Mouse (Mus musculus) subcutaneous adipose tissue, adult 2 months (tissue): ENCODE results near the gene Catsper4. TPM values are rescaled to one million over a fixed set of nuclear protein-coding genes. Genes with fewer than 3 reads are reported as not detected.

ENCODE experiments used
- polyA plus RNA-seq: library from polyadenylated mRNA; depleted of rRNA; stranded (reverse); fragments of >200 nt; gene quantifications from 2 replicates; pipeline ENCODE4 v1.2.3, GENCODE M21; 2012; ENCODE audit warnings: low replicate concordance; rRNA removed

The Catsper4 gene
- polyA plus RNA-seq, result 1.5 TPM in 1 of 2 replicates, not detected in the other

GRCm38 (mm10) chr4:134227194-134227593, at the start of gene Catsper4:
Gene Catsper4, minus strand, starts transcription at chr4:134227383.

GRCm38 (mm10) chr4:134253722-134254324, 26.6 kb upstream of the Catsper4 start, which contains the start of gene Grrp1:
Gene Grrp1, minus strand, starts transcription at chr4:134254106.

GRCm38 (mm10) chr4:134246719-134247258, 19.6 kb upstream of the Catsper4 start, which contains the start of gene Gm30191:
Gene Gm30191, plus strand, starts transcription at chr4:134246935.

GRCm38 (mm10) chr4:134245148-134245843, 18.1 kb upstream of the Catsper4 start, which contains the start of gene Zfp593:
Gene Zfp593, minus strand, starts transcription at chr4:134245592.

GRCm38 (mm10) chr4:134243516-134244250, 16.5 kb upstream of the Catsper4 start, which contains the start of gene E130218I03Rik:
Gene E130218I03Rik, plus strand, starts transcription at chr4:134243662.

GRCm38 (mm10) chr4:134238279-134238651, 11.1 kb upstream of the Catsper4 start, which contains the start of gene Cnksr1:
Gene Cnksr1, minus strand, starts transcription at chr4:134238399.

GRCm38 (mm10) chr4:134202904-134203303, 24.3 kb downstream of the Catsper4 start, which contains the start of gene Gm7534:
Gene Gm7534, minus strand, starts transcription at chr4:134203004.

Other genes starting within 250 kb of the Catsper4 start
- gene Dhdds, start 226.5 kb downstream of the Catsper4 start, polyA plus RNA-seq, result 38.1 and 46.6 TPM in 2 replicates
- gene Lin28a, start 208.5 kb downstream of the Catsper4 start, polyA plus RNA-seq, result 0.03 TPM in 1 of 2 replicates, not detected in the other
- 0.59 and 0.79 TPM in 2 replicates for gene Zfp683, start 173.5 kb downstream of the Catsper4 start, polyA plus RNA-seq
- 0.07 and 1.9 TPM in 2 replicates for gene Crybg2, start 166.6 kb downstream of the Catsper4 start, polyA plus RNA-seq
- 34.4 and 67.8 TPM in 2 replicates for gene Cd52, start 132.3 kb downstream of the Catsper4 start, polyA plus RNA-seq
- gene Ubxn11, start 124.8 kb downstream of the Catsper4 start, polyA plus RNA-seq, result 2.5 and 14.3 TPM in 2 replicates
- gene Sh3bgrl3, start 98.6 kb downstream of the Catsper4 start, polyA plus RNA-seq, result 483 and 501 TPM in 2 replicates
- gene Cep85, start 40.3 kb downstream of the Catsper4 start, polyA plus RNA-seq, result 11.8 and 22.8 TPM in 2 replicates
- gene Gm7534, start 24.4 kb downstream of the Catsper4 start, polyA plus RNA-seq, result not detected in 2 replicates
- 0.36 and 8.3 TPM in 2 replicates for gene Cnksr1, start 11.0 kb upstream of the Catsper4 start, polyA plus RNA-seq
- gene E130218I03Rik, start 16.3 kb upstream of the Catsper4 start, polyA plus RNA-seq, result 0.06 TPM in 1 of 2 replicates, not detected in the other
- gene Zfp593, start 18.2 kb upstream of the Catsper4 start, polyA plus RNA-seq, result 6.6 and 14.5 TPM in 2 replicates
- gene Gm30191, start 19.6 kb upstream of the Catsper4 start, polyA plus RNA-seq, result not detected in 2 replicates
- gene Grrp1, start 26.7 kb upstream of the Catsper4 start, polyA plus RNA-seq, result 29.8 and 36.0 TPM in 2 replicates
- gene Pdik1l, start 60.5 kb upstream of the Catsper4 start, polyA plus RNA-seq, result 4.9 and 8.5 TPM in 2 replicates
- gene Trim63, start 87.7 kb upstream of the Catsper4 start, polyA plus RNA-seq, result 0.60 TPM in 1 of 2 replicates, not detected in the other
- 0.11 and 0.46 TPM in 2 replicates for gene Slc30a2, start 115.8 kb upstream of the Catsper4 start, polyA plus RNA-seq
- gene Extl1, start 156.5 kb upstream of the Catsper4 start, polyA plus RNA-seq, result 0.20 and 0.82 TPM in 2 replicates
- 25.4 and 27.1 TPM in 2 replicates for gene Pafah2, start 168.9 kb upstream of the Catsper4 start, polyA plus RNA-seq
- gene Stmn1, start 240.9 kb upstream of the Catsper4 start, polyA plus RNA-seq, result 4.7 and 11.7 TPM in 2 replicates